Mouse (Mus musculus) ES-CJ7 (cell line): ENCODE results near the gene Lsamp.

Experiments used
- DNase-seq: peaks from one replicate; pipeline ENCODE4 v3.0.0; 2011; ENCODE audit warnings: low read depth, low spot score

The Lsamp gene

DNA sequence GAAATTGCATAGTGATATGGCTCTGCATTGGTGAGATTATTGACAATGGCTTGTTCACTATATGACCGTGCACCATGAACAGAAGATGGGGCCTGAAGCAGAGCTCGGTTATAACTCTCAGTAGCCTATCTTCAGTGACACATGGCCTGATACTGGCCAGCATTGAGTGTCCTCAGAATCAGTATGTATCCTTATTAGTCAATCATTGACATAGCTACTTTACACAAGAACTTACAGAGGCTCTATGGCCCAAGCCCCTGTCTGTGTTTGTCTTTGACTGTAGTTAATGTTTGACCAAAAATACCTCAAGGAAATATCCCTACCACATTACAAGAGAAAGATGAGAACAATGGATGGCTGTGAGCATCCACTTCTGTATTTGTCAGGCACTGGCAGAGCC is 1764.6 kb downstream of the Lsamp start:
- DNase-seq = no peak

DNA sequence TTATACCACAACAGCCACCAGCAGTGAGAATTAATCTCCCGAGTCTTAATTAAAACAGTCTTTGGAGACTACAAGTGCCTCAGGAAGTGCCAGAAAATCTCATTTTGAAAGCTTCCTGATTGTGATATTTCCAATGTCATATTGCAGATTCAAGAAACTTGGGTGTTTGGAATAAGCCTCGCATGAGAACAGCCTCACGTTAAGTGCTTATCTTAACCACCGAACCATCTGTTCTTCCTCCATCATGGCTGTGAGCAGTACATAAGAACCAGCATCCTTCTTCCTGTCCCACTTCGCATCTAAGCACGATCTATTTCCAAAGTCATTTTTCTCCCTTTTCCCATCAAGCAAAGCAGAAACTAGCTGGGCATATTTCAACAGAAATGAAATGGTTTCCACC is 1780.1 kb downstream of the Lsamp start:
- DNase-seq = no peak

DNA sequence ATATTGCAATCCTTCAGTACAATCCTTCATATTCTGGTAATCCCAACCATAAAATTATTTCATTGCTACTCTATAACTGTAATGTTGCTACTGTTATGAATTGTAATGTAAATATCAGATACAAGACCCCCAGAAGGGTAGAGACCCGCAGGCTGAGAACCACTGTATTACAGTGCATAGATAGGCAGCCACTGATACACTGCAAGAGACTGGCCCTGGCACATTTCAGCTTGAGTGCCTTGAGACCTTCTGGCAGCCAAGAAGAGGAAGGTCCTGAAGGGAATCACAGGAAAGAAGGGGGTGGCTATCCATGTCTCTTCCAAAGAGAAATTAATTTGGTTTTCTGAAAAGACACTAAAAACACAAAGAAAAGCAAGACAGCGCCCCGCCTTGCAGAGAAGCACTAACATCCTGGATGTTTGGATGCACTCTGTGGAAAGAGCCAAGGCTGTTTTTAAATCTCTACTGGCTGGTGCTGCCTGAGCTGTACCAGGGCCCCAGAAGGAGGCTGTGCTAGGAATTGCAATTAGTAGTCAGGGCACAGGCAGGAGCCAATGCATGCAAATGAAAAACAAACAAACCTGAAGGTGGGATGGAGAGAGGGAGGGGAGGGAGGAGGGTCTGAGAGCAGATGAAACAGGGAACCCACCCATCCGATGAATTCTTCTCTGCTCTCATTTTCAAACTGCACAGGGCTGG is 1787.4 kb downstream of the Lsamp start:
- DNase-seq = no peak

DNA sequence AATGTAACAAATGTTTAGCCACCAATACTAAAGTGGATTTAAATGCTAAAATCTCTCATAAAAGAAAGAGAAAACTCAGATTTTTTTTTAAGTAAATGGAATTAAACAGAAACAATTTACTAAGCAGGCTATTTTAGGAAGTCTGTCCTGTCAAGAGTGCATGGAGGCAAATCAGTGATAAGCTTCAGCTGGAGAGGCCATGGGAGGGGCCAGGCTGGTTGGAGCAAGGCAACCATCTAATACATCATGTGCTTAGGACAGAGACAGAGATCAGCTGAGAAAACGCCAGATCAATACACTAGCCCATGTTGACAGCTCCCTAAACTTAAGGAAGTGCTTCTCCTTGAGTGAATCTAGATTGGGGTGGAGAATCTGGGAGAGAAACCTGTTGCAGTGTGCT is 1793.4 kb downstream of the Lsamp start:
- DNase-seq = no peak

DNA sequence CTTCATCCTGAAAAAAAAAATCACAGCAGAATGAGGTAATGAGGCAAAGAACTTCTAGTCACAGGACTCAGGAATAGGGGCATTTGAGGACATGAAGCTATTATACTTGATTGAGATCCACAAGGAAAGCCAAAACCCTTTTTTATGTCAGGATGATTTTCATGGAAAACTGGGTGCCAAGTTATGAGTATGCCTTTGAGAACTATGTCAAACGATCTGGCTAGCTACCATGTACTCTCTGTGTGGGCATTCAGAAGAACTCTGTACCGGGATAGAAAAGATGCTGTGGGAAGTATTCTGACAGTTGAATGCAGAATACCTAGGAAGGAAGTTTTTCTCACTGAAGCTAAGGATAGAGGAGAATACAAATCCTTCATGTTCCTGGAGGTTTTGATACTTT is 1801.4 kb downstream of the Lsamp start:
- DNase-seq = no peak

DNA sequence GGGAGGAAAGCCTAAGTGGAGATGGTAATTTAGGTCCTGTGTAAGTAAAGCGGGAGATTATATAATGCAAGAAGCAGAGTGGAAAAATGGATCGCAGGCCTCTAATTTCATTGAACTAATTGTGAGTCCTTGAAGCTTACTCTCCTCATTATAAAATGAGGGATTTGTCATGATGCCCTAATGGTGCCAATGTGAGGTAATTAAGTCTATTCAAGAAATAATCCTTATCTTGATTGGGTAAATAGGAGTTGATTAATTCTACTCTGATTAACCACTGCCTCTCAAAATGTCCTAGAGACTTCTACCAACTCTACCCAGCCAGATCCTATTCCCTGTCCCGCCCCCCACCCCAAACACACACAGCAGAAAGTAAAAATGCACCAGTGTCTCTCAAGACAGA is 1802.5 kb downstream of the Lsamp start:
- no peak for DNase-seq

DNA sequence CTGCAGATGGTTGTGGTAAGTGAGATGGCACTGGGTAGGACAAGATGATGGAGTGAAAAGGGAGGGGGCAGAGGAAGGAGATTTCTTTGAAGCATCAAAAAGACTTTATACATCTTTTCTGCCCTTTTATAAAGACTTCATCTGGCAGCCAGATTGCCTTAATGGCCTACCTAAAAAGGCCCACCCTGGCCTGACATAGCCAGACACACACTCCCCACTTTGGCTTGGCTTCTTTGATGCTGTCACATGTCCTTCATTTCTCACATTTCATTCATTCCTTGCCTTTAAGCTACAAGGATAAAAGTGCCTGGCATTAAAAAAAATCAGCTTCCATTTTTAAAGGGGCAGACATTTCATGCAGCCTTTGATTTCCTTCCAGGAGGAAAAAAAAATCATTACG is 1803.0 kb downstream of the Lsamp start:
- no peak for DNase-seq

DNA sequence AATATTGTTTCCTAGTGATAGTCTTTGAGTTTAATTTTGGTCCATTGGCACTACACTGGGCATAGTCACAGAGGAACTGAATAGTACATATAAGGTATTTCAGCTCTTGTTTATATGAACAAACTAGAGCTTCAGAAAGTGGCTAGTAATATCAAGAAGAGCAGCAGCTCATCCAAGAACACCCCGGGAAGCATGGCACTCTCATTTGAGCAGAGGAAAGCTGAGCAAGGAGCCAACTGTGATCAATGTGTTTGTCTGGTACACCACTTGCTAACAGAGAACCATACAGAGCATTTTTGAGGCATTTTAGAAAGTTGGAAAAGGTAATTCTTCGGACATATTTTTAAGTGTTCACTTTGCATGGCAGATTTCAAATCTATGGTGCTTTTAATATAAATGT is 1805.9 kb downstream of the Lsamp start:
- no peak for DNase-seq

DNA sequence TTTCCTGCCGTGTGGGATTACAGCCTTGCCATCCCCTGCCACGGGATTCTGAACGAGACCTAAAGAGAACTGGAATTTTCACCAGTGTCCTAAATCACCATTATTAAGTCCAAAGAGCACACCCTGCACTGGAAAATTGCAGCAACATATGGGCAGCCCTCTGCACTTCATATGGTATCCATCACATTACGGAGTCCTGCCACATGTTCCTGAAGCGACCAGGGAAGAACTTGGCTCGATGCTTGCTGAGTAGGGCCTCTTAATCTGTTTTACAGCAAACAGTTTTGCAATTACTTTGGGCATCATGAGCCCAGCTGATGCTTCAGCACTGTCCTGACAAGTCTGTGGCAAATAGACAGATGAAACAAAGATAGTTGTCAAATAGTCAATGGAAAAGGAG is 1836.2 kb downstream of the Lsamp start:
- DNase-seq = no peak

DNA sequence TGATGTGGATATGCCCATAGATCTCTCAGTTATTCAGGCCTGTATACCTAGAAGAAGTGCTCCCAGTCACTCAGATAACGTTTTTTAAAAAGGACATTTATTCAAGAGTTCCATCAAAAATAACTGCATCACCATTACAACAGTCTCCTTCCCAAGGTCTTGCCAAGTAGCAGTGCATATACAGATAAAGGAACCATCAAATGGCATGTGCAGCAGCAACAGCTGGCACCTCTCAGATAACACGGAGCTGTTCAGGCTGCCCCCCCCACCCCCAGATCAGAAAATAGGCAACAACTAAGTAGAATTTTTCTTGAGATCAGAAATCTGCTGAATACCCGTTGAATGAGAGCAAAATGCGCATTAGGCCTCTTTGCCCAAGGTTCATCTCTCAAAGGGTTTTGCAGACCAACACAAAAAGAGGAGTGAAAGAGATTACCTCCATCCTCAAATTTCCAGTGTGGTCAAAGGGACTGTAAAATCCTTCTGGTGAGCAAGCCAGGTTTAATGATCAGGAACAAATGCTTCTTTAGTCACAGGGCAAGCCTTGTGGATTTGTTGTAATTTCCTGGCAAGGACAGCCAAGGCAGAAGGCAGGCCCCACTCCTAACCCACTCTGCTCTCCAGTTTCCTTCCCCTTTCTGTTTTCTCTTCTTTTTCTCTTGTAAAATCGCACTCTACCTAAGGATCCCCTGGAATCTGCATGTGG is 1842.9 kb downstream of the Lsamp start:
- DNase-seq = no peak

DNA sequence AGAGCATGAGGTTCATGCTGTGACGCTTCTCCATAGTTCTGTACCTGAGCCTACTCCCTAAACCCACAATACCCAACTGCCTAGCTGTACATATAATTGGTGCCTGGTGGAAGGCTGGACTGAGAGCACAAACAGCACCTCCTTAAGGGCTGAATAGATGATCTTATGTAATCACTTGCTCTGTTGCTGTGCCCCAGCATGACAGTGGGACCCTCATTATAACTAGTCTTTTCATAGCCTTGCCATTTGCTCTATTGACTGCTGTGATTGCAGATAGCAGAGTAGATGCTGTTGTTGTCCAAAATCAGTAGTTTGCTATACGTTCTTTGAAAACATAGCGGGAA is 1843.4 kb downstream of the Lsamp start:
- no peak for DNase-seq

DNA sequence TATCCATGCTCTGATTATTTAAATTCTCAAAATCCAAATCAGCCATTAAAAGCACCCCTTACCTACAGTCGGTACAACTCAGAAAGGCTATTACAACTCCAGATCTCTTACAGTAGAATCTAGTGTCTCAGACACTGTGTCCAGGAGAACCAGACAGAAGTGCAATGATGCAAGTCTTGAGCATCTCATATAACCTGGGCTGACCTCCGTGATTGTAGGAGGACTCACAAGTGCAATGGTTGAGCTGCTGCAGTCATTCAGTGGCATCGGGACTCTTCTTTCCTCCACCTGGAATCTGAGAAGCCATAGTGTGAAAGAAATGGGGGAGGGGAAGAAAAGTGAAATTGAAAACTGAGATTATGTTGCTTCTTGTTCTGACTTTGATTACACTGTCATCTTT is 1850.5 kb downstream of the Lsamp start:
- DNase-seq = no peak

DNA sequence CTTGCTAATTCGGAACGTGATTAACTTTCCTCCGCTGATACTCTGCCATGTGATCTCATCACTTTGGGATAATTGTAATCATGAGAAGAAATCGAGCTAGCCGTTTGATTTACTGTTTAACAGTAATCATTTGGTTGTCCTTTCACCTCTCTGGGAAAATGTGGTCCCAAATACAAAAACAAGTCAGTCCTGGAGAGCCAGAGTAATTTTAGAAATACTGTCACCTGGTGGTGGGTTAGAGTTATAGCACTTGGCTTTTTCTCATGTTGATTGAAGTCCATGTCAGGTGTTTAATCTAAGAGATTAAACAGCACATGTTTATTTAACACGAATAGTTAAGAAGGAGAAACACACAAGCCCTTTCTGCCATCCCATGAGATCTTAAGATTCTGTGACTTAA is 1851.6 kb downstream of the Lsamp start:
- peak; percentile 26 for DNase-seq

DNA sequence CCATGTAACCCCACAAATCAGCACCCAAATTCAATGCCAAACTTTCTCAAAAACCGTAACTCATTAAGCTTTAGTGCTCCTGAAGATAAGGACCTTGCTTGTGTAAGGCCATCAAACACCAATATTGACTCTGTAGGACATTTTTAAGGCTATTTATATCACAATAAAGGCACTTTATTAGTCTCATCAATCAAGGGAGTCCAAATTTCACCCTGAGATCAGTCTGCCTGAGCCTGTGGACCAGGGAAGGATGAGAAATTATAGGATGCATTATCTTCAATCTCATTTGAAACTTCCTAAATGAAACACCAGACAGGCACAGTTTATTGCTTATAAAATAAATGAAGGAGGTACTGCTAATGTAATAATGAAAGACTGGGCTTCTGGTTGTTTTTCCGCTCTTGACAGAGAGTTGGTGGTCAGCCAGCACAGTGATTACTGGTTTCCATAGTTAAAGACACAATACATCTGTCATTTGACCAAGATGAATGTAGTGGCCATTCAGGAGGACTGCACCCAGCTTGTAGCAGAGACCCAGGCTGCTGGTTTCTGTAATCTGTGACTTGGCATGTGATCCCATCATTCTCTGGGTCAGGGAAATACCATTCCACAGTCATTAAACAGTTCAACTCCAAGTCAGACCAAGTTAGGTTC is 1855.7 kb downstream of the Lsamp start:
- no peak for DNase-seq

DNA sequence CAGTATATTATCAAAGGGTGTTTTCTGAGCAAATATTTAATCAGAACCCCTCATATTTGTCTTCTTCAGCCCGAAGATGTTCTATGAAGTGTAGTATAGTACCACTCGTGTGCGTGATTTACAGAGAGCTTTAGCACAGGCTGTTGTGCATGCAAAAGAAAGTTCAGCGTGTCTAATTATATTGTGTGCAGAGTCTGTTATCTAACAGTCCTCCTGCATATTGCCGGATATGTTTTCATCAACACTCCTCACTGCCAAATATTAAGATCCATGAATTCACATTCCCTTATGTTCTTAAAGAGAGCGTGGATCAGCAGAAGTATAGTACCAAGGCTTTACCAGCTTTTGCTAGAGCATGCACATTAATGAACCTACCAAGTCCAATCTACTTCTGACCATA is 1862.7 kb downstream of the Lsamp start:
- no peak for DNase-seq

DNA sequence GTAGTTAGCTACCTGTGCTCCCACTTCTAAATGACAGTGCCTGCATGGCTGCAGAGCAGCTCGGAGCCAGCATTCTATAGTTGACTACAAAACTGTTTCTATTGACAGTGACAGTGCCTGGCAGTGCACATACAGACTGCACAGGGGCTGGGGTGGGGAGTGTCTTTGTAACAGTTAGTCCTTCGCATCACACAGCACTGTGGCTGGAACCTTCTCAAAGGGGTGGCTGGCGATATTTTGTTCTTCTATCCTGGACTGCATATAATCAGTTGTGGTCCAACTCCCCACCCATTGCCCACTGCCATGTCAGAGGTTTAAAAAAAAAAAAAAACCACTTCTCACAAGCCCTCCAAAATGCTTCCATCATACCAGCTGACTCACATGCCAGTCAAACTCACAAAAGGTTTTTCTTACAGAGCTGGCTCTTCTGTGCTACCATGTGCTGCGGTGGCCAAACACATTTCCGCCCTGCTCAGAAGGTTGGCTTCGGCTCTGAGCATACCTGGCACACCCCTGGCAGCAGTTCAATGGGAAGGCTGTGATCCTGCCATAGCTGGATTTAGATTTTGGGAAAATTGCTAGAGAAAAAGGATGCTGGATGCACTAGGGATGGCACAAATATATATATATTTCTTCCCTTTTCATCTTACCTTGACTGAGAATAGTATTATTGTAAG is 1887.9 kb downstream of the Lsamp start:
- DNase-seq = no peak

DNA sequence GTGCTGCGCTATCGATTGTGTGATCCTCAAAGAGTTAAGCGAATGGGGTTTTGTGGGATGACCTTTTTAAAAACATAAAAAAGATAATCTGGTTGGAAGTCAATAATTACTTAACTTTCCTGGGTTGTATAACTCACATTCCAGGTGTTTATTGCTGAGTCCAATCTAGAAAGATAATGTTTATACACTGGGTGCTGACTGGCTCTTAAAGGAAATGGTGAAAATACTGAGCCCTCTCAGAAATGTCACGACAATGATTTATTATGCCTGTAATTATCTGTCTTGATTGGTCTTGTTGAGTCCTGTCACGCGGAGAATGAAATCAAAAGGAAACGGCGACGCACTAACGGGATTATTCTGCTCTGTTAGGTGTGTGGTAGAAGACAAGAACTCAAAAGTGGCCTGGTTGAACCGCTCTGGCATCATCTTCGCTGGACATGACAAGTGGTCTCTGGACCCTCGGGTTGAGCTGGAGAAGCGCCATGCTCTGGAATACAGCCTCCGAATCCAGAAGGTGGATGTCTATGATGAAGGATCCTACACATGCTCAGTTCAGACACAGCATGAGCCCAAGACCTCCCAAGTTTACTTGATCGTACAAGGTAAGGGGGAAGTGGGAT is 1904.5 kb downstream of the Lsamp start:
- DNase-seq = no peak

DNA sequence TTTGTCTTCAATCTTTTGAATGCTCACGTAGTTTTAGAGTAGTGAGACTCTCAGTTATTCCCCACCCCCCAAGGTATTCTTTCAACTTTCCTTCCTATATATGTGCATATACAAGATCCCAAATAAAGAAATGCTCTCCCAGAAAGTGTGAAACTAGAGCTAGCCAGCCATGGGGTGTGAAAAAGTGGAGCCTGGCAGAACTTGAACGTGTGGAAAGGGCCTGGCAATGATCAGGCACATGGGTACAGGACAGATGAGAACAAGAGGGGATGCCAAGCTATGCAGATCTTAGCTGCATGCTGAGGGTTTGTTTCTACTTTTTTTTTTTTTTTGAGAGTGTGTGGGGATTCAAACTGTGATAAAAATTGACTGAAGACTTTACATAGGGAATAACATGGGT is 1916.6 kb downstream of the Lsamp start:
- no peak for DNase-seq

DNA sequence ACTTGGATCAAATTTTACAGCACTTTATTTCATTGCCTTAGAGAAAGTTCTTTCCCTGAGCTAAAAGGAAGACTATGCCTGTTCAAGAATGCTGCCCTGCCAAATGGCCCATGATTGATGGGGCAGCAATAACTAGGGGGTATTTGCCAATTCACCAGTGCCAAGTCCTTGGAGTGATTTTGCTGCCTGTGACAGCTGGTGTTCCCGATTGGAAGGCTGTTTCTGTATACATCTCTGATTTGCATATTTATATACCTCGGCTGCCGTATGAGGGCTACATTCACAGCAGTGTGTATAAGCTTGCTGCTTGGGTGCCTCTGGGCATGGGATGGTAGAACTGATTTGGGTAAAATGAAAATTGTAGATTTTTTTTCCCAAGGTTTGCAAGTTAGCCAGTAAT is 1919.5 kb downstream of the Lsamp start:
- DNase-seq = no peak

DNA sequence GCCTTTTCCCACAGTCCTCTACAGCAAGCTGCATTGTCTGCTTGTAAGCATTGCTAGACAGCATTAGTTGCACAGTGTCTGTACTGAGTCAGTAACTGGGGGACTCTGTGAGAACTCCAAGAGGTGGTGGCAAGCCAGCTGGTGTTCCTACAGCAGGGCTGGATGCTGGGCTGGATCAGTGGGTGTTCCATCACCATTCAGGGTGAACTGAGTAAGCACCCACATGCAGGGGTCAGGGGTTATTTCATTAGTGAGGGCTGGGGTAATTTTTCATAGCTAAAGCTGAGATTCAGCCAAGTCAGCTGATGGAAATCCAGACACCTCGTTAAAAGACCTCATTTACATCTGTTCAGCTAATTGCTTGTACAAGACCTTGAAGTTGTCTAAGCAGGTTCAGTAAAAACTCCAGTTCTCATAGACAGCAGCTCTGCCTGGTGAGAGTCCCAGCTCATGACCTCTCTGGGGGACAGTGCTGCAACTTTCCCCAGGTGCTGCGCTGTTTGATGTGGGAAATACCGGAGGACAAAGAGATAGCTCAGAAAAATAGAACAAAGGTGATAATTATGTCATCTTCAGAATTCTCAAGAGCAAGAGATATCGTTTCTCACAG is 1928.5 kb downstream of the Lsamp start:
- DNase-seq = no peak

DNA sequence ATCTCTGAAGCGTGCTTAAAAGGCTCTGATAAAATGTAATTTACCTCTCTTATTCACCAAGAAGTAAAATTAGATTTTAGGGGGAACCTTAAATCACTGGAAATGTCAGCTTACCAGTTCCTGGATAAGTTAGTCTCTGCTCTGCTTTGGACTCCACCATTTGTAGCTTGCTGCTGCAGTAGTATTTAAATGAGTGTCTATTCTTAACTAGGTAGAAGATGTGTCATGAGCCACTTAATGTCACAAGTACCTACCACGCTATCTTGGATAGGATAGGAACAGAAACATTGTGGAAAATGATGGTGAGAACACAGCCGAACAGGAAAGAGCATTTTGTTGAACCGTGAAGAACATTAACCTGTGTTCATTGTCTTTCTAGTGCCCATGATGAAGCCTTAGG is 1929.2 kb downstream of the Lsamp start:
- DNase-seq = no peak

DNA sequence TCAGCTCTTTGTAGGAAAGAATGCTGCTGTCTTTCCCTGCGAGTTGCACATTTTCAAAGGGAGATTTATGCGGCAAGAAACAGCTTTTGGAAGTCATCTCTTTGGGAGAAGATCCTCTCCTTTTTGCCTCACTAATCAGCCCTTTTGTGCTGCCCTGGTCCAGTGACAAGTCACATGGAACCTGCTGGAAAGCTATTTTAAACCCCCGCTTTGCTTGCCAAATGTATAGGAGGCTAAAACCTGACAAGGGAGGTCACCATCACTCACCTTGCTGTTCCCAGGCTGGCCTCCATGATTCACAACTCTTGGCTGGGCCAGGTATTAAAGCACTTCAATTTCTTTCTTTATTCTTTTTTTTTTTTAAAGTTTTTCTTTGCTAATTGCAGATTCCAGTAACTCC is 1932.2 kb downstream of the Lsamp start:
- no peak for DNase-seq
